Mouse (Mus musculus): ENCODE measurements around the gene Cflar. TPM values are rescaled to one million over a fixed set of nuclear protein-coding genes. Genes with fewer than 3 reads are reported as not detected.
"Not testable (repeated sequence)": the region's sequence is repeated elsewhere in the genome, so short reads cannot be mapped to it uniquely, and the experiment has no call there.

The Cflar gene
- polyA plus RNA-seq, 1 experiment, result 102 TPM

DNA sequence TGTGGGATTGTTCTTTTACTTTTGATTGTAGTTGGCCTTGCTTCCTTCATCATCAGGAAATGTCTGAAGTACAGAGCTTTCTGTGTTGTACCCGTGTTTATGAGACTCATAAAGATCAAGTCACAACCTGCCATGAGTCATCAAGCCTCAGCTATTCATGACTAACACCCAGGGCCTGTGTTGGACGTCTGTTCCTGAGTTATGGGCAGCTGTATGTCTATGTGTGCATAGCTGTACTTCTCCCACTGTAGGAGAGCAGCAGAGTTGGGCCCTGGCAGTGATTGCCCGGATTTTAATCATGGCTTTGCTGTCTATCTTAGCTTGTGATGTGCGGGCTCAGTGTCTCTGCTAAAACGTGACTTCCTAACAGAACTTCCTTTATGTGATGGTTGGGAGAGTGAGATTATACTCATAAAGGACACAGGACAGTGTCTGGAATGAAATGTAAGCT is 31.3 kb downstream of the Cflar start:
- no peak for TF ChIP-seq CTCF (IDR thresholded peaks at IDR 0.05; ENCODE audit: low read depth, low read length)
- TF ChIP-seq POLR2A (IDR thresholded peaks at IDR 0.05; ENCODE audit: borderline replicate concordance, low read depth, low read length), result no peak
- peak overlapping the region; percentile 99 for H3K27ac ChIP-seq (ENCODE audit: insufficient read depth, low read depth, low read length)
- peak overlapping the region; percentile 13; the same call in 1 of the 2 replicates for H3K4me3 ChIP-seq (ENCODE audit: insufficient read depth, low read length)
- H3K4me1 ChIP-seq (ENCODE audit: control insufficient read depth, insufficient read depth, low read length), result peaks cover 55% of the 10 kb centered on the region

DNA sequence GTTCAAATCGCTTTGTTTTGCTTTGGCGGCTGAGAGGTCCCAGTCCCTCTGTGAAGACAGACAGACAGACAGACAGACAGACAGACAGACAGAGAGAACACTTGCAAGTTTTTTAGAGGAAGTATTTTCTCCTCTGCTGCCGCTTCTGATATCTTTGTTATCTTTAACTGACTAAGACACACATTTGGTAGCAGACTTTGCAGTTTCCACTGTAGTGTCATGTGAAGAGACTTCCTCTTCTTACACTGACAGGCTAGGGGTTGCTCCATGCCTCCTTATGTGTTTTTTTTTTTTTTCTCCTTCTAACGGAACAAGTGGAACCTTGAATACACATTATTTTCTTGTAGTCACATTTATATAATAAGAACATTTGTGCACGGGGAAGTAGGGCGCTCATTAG is 31.9 kb downstream of the Cflar start:
- H3K4me1 ChIP-seq (ENCODE audit: control insufficient read depth, insufficient read depth, low read length), result peaks cover 55% of the 10 kb centered on the region
- H3K4me3 ChIP-seq (ENCODE audit: insufficient read depth, low read length), result peak overlapping the region; percentile 13; the same call in 1 of the 2 replicates
- H3K27ac ChIP-seq (ENCODE audit: insufficient read depth, low read depth, low read length), result peak overlapping the region; percentile 99
- TF ChIP-seq POLR2A (IDR thresholded peaks at IDR 0.05; ENCODE audit: borderline replicate concordance, low read depth, low read length) (no peak), CTCF (IDR thresholded peaks at IDR 0.05; ENCODE audit: low read depth, low read length) (no peak)

DNA sequence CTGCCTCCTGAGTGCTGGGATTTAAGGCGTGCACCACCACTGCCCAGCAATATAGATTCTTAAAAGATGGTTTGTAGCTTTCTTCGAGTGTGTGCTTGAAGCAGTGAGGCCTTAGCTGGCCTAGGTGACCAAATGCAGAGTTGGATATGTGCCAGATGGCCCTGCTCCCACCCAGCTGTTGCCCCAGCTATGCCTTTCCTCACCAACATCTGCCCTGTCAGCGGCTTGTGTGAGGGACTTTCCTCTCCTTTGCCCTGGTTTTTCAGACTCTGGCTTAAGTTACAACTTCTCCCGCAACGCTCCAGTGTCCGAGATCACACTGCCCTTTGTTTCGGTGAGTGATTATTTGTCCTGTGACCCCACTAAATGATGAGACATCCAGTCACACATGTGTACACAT is 33.3 kb downstream of the Cflar start:
- Histone ChIP-seq H3K4me1 (ENCODE audit: control insufficient read depth, insufficient read depth, low read length) (peaks cover 52% of the 10 kb centered on the region), H3K4me3 (ENCODE audit: insufficient read depth, low read length) (0 out of 2 replicates have a peak overlapping the region, but pooled peaks have one; percentile 11), H3K27ac (ENCODE audit: insufficient read depth, low read depth, low read length) (peak overlapping the region; percentile 99)
- no peak for TF ChIP-seq CTCF (IDR thresholded peaks at IDR 0.05; ENCODE audit: low read depth, low read length)
- no peak for TF ChIP-seq POLR2A (IDR thresholded peaks at IDR 0.05; ENCODE audit: borderline replicate concordance, low read depth, low read length)

DNA sequence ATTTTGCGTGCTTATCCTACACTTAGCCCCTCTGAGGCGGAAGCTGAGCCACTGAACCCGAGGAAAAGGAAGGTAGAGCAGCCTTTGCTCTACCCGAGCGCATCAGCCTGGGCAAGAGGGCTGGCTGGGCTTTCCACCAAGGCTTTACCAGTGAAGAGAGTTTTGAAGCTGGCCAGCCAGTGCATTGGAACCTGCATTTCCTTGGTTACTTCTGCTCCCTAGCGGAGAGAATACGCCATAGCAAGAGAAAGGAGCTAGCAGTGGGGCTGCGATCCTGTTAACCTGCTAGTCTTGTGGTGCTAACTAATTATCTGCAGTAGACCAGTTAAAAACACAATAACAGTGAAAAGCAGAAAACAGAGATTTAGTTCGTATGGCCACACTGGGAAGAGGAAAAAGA is 35.6 kb downstream of the Cflar start:
- Histone ChIP-seq H3K4me3 (ENCODE audit: insufficient read depth, low read length) (no peak overlapping the region), H3K4me1 (ENCODE audit: control insufficient read depth, insufficient read depth, low read length) (peaks cover 34% of the 10 kb centered on the region), H3K27ac (ENCODE audit: insufficient read depth, low read depth, low read length) (no peak overlapping the region)
- TF ChIP-seq CTCF (IDR thresholded peaks at IDR 0.05; ENCODE audit: low read depth, low read length), result no peak
- TF ChIP-seq POLR2A (IDR thresholded peaks at IDR 0.05; ENCODE audit: borderline replicate concordance, low read depth, low read length), result no peak

DNA sequence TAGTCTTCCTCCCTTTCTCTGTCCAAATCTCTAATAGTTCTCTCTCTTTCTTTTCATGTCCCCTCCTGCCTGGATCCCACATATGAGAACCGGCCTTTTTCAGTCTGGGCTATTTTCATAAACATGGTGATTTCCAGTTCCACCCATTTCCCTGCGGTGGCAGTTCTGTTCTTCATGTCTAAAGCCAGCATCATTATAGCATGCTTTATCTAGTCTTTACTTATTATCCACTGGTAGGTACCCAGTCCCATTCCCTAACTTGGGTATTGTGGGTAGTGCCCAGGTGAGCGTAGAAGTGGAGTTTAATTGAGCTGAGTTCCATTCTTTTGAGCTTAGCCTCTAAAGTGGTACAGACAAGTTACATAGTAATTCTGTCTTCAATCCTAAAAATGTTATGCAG is 48.1 kb downstream of the Cflar start:
- Histone ChIP-seq H3K4me1 (ENCODE audit: control insufficient read depth, insufficient read depth, low read length) (peaks cover 22% of the 10 kb centered on the region), H3K4me3 (ENCODE audit: insufficient read depth, low read length) (no peak overlapping the region), H3K27ac (ENCODE audit: insufficient read depth, low read depth, low read length) (no peak overlapping the region)
- no peak for TF ChIP-seq CTCF (IDR thresholded peaks at IDR 0.05; ENCODE audit: low read depth, low read length)
- TF ChIP-seq POLR2A (IDR thresholded peaks at IDR 0.05; ENCODE audit: borderline replicate concordance, low read depth, low read length), result no peak

DNA sequence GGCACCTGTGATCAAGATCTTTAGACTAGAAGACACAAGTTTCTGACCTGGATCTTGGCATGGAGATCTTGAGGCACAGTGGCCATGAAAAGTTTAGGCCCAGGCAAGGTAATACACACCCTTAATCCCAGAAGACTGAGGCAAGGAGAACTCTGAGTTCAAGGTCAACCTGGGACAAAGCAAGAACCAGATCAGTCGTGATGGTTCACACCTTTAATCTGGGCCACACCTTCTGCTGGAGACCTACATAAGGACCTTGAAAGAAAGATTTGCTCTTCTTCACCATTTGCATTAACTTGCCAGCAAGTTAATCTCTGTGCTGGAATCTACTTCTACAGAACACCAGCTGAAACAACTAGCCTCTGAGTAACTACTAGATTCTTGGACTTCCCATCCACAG is 49.3 kb downstream of the Cflar start:
- TF ChIP-seq CTCF (IDR thresholded peaks at IDR 0.05; ENCODE audit: low read depth, low read length), result no peak
- TF ChIP-seq POLR2A (IDR thresholded peaks at IDR 0.05; ENCODE audit: borderline replicate concordance, low read depth, low read length), result no peak
- Histone ChIP-seq H3K4me1 (ENCODE audit: control insufficient read depth, insufficient read depth, low read length) (peaks cover 22% of the 10 kb centered on the region), H3K4me3 (ENCODE audit: insufficient read depth, low read length) (no peak overlapping the region), H3K27ac (ENCODE audit: insufficient read depth, low read depth, low read length) (peak overlapping the region; percentile 87)

DNA sequence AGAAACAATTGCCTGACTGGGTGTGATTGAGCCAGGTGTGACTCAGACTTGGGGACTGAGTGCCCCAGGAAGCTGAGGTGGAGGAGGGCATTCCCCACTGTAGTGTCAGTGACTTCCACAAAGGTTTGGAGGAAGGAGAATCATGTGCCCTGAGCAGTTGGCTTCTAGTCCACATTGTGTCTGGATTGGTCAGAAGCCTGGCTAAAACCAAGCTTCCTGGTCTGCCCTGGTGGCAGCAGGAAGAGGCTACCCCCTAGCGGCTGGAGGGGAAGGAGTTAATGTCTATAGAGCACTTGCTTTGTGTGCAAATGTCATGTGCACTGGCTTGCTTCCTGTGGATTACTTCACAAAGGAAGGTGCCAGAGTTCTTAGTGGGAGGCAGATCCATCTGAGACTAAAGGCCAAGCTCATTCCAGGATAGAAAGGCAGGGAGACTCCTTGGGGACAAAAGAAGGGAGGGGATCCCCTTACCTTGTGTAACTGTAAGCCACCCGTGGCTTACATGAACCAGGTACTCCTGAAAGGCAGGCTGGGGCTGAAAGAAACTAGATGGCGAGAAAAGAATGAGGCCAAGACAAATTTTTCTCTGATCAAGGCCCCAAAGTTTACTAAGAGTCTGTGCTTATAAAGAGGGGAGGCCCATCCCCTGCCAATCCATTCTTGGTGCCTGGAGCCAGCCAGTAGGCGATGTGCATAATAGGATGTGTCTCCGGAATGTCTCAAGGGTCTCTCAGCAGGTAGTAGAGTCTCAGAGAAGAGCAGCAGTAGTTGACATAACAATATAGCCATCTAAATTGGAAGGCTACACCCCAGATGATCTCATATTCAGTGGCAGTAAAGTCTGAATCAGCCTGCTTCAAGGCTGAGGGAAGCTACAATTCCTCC is 50.3 kb downstream of the Cflar start:
- H3K4me3 ChIP-seq (ENCODE audit: insufficient read depth, low read length), result not testable (repeated sequence)
- peak overlapping the region; percentile 87 for H3K27ac ChIP-seq (ENCODE audit: insufficient read depth, low read depth, low read length)
- peaks cover 22% of the 10 kb centered on the region for H3K4me1 ChIP-seq (ENCODE audit: control insufficient read depth, insufficient read depth, low read length)
- peak; percentile 30; the same call in 1 of the 2 replicates for TF ChIP-seq CTCF (IDR thresholded peaks at IDR 0.05; ENCODE audit: low read depth, low read length)

DNA sequence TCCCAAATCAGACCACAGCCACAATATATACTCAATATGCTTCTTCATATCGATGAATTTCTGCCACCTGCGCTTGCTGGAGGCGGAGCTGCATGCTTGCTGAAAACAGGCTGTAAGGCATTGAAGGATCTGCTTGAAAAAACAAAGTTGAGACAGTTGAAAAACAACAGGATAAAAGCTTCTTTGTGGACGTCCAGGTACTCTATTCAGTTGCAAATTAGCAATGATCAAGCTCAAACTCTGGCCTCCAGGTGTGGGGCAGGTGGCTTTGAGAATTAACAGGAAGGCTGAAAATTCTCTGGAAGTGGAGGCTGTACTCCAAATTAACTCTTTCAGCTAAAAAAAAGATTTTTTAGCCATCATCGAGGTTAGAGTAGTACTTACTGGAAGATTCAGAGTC is 51.3 kb downstream of the Cflar start:
- Histone ChIP-seq H3K4me3 (ENCODE audit: insufficient read depth, low read length) (no peak overlapping the region), H3K4me1 (ENCODE audit: control insufficient read depth, insufficient read depth, low read length) (peaks cover 22% of the 10 kb centered on the region), H3K27ac (ENCODE audit: insufficient read depth, low read depth, low read length) (0 out of 2 replicates have a peak overlapping the region, but pooled peaks have one; percentile 87)
- TF ChIP-seq POLR2A (IDR thresholded peaks at IDR 0.05; ENCODE audit: borderline replicate concordance, low read depth, low read length) (no peak), CTCF (IDR thresholded peaks at IDR 0.05; ENCODE audit: low read depth, low read length) (no peak)

DNA sequence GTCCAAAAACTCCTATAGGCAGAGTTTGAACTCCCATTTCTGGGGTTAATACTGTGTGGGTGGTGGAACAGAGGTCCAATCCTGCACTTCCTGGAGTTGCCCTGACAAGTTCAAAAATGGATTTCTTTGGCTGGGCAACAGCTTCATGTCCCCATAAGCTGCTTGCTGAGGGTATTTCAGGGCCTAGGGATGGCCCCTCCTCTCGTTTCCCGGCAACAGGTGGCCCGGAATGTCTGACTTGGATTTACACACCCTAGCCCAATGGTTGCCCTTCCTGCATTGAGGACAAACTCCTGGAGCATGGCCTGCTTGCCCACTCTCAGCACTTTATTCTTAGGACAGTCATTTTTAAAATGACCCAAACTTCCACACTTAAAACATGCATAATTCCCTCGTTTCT is 55.1 kb downstream of the Cflar start:
- peaks cover 16% of the 10 kb centered on the region for H3K4me1 ChIP-seq (ENCODE audit: control insufficient read depth, insufficient read depth, low read length)
- not testable (repeated sequence) for H3K27ac ChIP-seq (ENCODE audit: insufficient read depth, low read depth, low read length); H3K4me3 ChIP-seq (ENCODE audit: insufficient read depth, low read length)

DNA sequence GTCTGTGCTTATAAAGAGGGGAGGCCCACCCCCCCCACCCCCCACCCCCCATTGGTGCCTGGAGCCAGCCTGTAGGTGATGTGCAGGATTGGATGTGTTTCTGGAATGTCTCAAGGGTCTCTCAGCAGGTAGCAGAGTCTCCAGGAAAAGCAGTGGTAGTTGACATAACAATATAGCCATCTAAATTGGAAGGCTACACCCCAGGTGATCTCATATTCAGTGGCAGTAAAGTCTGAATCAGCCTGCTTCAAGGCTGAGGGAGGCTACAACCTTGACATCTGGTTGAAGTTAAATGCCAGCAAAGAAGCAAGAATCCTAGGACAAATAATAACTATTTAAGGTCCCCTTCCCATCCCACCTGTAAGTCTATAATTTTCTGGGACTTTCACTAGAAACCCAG is 57.8 kb downstream of the Cflar start:
- Histone ChIP-seq H3K4me1 (ENCODE audit: control insufficient read depth, insufficient read depth, low read length) (peaks cover 9% of the 10 kb centered on the region), H3K4me3 (ENCODE audit: insufficient read depth, low read length) (no peak overlapping the region), H3K27ac (ENCODE audit: insufficient read depth, low read depth, low read length) (no peak overlapping the region)
- TF ChIP-seq POLR2A (IDR thresholded peaks at IDR 0.05; ENCODE audit: borderline replicate concordance, low read depth, low read length) (no peak), CTCF (IDR thresholded peaks at IDR 0.05; ENCODE audit: low read depth, low read length) (no peak)

Measured in bone marrow macrophage, adult 2 months (primary cell).